Mouse (Mus musculus) adrenal gland, adult 18-20 months (tissue): ENCODE results near the gene Vmn1r183. TPM values are rescaled to one million over a fixed set of nuclear protein-coding genes. Genes with fewer than 3 reads are reported as not detected.
A peak's percentile ranks its signal among the peaks of the same experiment; 100 is the strongest.
"Not testable (repeated sequence)": the region's sequence is repeated elsewhere in the genome, so short reads cannot be mapped to it uniquely, and the experiment has no call there.

Source experiments
- DNase-seq, 2 experiments: peaks; one replicate each; pipeline ENCODE4 v3.0.0; 2021 to 2022; ENCODE audit warnings: low spot score in 2 of 2
- long read RNA-seq, 2 experiments: library from polyadenylated mRNA; stranded (forward); transcript quantifications; one replicate each; pipeline ENCODE4 v2.0.0; 2021
- total RNA-seq, 2 experiments: library from RNA; stranded (reverse); gene quantifications; 1 replicate in 1 of 2; 2 replicates in 1 of 2; pipeline ENCODE4 v1.2.3; 2021

The Vmn1r183 gene
- not detected for total RNA-seq
- long read RNA-seq, experiment 1: 0 reads
- long read RNA-seq, experiment 2: 0 reads

DNA sequence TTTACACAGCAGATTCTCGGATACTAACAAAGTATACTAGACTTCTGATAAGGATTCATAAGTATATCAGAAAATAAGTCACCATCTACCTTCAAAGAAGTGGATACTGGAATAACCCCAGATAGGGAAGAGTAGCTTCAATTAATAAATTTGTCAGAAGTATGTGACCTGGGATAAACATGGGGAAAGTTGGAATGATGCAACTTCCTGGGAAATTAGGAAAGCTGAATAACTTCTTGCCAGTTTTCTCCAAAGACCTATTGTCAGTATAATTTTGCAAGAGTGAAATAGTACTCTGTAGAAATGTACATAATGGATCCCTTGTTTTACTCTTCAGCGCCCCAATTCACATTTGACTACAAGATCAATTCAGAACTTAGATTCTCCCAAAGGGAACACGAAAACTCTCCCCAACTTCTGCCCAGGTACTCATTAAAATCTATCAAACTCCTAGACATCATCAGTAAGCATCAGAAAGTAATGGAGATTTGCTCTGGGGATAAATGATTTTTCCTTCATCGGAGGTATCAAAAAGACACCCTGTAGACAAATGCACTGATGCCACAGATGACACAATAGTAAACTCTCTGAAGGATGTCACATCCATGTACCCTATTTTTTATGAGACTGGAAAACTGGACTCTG, at the start of gene Vmn1r183:
Vmn1r183 (plus strand) TSS at position 595 of the 645 bp plus-strand sequence.
- DNase-seq: no peak

DNA sequence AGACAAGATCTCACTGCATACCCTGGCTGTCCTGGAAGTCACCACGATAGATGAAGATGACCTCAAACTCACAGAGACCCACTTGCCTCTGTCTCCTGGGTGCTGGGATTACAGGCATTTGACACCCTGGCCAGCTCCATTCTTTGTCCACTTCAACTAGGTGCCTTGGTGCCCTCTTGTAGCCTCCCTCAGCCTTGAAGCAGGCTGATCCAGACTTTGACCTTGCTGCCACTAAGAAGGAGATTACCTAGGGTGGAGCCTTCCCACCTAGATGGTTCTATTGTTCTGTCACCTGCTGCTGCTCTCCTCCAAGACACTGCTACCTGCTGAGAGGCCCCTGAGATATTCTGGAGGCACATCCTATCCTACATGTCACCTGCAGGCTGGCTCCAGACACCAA, 21.4 kb downstream of the Vmn1r183 start:
- not testable (repeated sequence) for DNase-seq

DNA sequence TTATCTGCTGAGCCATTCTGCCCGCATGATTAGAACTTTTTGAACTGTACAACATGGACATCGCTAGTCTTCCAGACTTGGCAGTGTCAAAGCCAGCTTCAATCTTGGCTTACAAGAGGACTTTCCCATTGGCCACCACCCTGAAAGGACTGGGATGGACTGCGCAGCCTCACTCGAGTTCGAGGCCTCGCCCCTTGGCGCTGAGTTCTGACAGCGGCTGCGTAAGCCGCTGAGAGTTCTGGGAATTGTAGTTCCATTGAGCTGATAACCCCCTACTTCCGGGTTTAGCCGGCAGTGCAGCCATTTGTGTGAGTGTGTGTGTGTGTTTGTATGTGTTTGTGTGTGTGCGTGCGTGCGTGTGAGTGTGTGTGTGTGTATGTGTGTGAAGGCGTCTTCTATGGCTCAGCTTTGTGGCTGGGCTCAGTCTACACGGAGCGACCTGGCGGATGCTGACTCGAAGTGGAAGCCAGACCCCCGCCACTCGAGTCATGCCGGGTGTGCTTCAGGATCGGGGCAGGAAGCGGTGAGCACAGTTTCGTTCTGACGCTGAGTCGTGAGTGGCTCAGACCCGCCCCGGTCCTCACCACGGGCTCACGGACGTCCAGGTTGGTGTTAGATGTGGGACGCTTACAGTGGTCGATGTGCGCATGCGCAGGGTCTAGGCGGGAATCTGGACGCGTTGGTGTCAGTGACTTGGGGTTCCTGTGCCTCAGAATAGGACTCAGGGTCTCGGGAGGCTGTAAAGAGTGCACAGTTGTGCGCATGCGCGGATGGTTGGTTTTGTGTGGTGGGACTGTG, 28.8 kb downstream of the Vmn1r183 start, which contains the start of gene Zfp180:
Zfp180 (plus strand) TSS at position 291 of the 798 bp plus-strand sequence.
- DNase-seq: peak; percentile 81 to 85

DNA sequence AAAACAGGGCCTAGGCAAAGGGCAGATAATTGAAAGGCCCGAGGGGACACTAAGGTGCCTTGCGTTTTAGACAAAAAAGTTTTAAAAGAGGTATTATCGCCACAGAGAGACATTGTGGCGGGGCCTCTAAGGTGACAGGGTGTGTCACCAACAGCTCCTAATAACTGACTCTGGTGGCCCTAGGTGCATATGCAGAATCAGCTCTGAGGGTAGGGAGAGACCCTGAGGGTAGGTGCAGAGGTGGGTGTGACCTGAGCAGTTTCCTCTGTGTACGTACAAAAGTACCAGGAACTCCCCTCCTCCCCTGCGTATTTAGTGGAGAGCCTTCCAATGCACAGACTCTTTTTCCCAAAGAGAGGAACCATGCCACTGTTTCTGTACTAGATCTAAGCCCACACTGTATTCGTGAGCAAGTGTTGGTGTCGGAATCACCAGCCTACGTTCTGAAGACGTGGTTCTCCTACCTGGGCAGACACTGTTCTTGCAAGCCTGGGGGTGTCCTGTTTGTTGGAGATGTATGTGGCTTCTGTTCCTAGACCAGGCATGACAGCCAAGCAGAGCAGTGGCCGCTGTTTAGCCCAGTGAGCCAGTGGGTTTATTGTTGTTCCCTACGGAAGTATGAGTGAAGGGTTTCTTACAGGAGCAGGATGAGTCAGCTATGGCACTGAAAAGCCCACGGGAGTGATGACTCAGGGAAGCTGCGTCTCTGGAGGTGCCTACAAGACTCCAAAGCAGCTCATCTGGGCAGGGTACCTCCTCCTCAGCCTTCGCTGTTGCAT, 29.6 kb downstream of the Vmn1r183 start:
- no peak for DNase-seq

DNA sequence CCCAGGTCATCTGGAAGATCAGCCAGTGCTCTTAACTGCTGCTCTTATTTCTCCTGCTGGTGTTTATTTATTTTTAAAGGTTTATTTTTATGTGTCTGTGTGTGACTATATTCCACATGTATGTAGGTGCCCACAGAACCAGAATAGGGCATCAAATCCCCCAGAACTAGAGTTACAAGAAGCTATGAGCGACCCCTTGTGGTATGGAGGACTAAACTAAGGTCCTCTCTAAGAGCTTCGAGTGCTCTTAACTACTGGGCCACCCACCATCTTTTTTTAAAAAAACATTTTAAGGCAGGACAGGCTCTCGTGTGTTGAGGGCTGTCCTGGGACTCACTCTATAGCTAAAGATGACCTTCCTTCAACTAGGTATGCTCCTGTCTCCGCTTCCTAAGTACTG, 33.8 kb downstream of the Vmn1r183 start:
- no peak for DNase-seq

DNA sequence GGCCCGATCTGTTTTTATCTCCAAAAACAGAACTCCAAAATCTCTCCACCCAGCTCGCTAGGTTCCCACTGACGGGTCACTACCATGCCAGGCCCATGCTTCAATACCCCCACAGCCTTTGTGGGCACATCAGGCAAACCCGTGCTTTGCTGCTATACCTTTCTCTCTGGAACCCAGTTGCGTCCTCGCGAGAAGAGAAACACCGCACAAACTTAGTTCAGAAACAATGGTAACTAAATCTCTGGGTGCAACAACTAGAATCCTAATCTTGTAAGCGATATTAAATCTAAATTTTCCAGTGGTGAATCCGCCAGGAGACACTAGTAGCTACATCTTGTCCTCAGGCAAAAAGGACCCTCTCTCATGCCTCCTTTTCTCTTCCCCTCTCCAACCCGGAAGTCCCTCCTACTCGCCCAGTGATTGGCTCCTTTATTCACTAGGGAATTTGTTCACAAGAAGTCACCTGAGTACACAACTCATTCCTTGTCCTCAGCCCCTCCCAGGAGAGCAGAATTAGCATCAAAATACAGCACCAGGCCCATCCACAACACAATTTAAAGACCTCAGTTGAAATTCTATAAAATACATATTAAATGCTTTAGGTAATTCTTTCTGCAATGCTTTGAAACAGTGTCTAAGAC, 34.6 kb downstream of the Vmn1r183 start:
- no peak for DNase-seq

DNA sequence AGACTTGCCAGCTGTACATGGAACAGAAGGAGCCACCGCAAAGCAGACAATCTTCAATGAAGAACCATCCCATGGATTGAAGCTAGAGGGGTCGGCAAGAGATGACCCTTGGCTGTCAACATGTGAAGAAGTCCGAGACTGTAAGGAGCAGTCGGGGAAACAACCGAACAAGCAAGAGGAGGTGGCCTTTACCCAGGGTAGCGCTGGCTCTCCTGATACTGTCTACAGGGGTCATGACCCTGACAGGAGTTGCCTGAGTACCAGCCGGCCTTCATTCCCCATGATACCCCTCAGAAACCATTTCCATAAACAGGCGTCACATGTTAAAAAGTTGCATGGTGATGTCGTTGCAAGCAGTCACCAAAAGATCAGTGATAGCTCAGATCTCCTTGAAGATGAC, 51.3 kb downstream of the Vmn1r183 start:
- no peak for DNase-seq

DNA sequence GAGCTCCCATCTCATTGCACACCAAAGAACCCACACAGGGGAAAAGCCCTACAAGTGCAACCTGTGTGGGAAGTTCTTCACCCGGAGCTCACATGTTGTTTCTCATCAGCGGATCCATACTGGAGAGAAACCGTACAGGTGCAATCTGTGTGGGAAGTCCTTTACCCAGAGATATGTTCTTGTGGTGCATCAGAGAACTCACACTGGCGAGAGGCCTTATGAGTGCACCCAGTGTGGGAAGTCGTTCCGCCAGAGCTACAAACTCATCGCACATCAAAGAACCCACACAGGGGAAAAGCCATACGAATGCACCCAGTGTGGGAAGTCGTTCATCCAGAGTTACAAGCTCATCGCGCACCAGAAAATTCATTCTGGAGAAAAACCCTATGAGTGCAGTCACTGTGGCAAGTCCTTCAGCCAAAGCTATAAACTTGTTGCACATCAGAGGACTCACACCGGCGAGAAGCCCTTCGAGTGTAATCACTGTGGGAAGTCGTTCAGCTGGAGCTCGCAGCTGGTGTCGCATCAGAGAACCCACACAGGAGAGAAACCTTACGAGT, 52.2 kb downstream of the Vmn1r183 start:
- no peak for DNase-seq

DNA sequence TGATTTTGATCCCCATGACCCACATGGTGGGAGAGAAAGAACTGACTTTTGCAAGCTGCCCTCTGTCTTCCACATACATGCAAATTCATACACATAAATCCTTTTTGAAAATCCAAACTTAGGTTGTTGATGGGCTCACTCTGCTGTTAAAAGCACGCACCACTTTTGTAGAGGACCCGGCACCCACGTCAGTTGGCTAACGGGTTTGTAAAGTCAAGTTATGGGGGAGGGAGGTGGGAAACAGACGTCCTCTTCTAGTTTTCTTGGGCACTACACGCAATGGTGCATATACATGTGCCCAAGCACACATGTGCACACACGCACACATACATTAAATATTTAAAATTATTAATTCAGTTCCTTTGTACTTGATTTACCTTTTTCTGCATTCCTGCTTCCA, 57.8 kb downstream of the Vmn1r183 start:
- DNase-seq: no peak

DNA sequence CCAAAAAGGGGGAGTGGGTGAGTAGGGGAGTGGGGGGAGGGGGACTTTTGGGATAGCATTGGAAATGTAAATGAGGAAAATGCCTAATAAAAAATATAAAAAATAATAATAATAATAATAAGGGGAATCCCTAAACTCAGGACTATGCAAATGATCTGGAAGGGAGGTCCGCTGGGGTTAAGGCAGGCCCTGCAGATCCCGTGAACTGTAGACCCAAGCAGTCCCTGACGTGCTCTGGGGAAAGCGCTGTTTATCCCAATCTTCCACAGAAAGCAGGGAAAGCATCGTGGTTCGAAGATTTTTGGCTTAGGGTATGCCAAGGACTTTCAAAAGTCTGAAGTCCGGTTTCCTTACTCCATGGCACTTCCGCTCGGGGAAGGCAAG, 58.7 kb downstream of the Vmn1r183 start:
- DNase-seq: peak; percentile 23 to 42

DNA sequence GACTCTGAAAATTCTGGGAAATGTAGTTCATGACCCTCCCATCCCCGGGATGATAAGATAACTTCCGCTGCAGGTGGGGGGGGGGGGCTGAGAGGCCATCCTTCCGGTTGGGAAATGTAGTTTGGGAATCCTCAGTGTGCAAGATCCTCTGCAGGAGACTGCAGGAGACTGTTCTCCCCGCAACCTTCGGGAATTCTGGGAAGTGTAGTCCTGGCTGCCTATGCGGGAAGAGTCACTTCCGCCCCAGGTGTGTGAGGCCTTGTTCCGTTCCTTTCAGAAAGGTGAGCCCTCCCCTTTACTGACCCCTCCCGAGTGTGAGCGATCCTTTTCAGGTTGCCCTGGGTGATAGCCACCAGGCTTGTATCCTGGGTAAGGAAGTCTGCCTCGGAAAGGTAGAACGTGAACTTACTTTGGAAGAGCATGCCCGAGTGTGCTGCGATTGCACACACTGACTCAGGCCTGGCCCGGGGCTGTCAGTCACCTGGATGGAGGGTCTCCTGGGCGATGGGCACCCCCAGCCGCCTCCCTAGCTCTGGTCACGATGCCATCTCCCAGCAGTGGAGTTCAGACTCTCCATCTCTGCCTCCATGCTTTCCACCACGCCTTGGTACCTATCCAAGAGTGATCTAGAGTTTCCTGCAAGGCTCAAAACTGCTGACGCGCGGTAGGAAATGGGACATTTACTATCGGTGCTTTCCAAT, 59.3 kb downstream of the Vmn1r183 start, which contains the start of gene Zfp112:
Zfp112 (plus strand) TSS at position 159 of the 701 bp plus-strand sequence.
- peak; percentile 58 to 60 for DNase-seq

DNA sequence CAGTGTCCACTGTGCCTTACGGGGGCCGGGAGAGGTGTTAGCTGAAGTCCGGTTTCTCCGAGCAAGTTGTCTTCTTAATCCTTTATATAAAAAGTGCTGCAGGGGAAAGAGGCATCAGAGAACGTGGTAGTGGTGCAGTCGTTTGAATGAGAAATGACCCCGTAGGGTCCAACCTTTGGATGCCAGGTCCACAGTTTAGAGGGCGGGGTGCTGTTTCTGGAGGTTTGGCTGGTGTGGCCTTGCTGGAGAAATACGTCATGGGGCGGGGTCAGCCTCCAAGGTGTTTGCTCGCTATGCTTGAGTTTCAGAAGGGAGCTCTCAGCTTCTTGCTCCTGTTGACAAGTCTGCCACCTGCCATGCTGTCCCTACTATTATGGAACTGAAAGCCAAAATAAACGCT, 59.9 kb downstream of the Vmn1r183 start:
- DNase-seq: peak; percentile 57

Other genes with a start within 250 kb of the Vmn1r183 start
- not detected for gene Vmn1r175, start 242.6 kb upstream of the Vmn1r183 start, total RNA-seq
- not detected for gene Vmn1r176, start 215.9 kb upstream of the Vmn1r183 start, total RNA-seq
- not detected for gene Vmn1r177, start 186.8 kb upstream of the Vmn1r183 start, total RNA-seq
- not detected for gene Vmn1r178, start 161.2 kb upstream of the Vmn1r183 start, total RNA-seq
- not detected for gene Vmn1r179, start 126.3 kb upstream of the Vmn1r183 start, total RNA-seq
- gene Vmn1r180, start 102.6 kb upstream of the Vmn1r183 start, total RNA-seq: not detected
- gene Vmn1r181, start 78.6 kb upstream of the Vmn1r183 start, total RNA-seq: not detected
- gene V1rd19, start 51.6 kb upstream of the Vmn1r183 start, total RNA-seq: not detected
- gene Zfp180, start 28.7 kb downstream of the Vmn1r183 start, total RNA-seq: 10 to 100 TPM; 23.3 to 32.2 TPM
- 1 to 10 TPM; 3.3 to 4.1 TPM for gene Zfp112, start 59.1 kb downstream of the Vmn1r183 start, total RNA-seq
- gene Zfp235, start 80.9 kb downstream of the Vmn1r183 start, total RNA-seq: 10 to 100 TPM in 1 of 2 experiments, 1 to 10 TPM in 1; 8.7 to 10.0 TPM
- gene Zfp114, start 121.8 kb downstream of the Vmn1r183 start, total RNA-seq: under 1 TPM in 1 of 2 experiments, not detected in 1; 0.19 TPM
- 1 to 10 TPM; 7.2 to 8.2 TPM for gene Zfp111, start 158.2 kb downstream of the Vmn1r183 start, total RNA-seq
- 1 to 10 TPM; 3.1 to 3.2 TPM for gene Zfp109, start 184.3 kb downstream of the Vmn1r183 start, total RNA-seq
- gene Zfp108, start 201.5 kb downstream of the Vmn1r183 start, total RNA-seq: 1 to 10 TPM; 2.1 to 2.9 TPM
- gene Zfp93, start 217.2 kb downstream of the Vmn1r183 start, total RNA-seq: 1 to 10 TPM; 3.1 to 4.5 TPM
- 1 to 10 TPM; 6.9 to 7.0 TPM for gene Zfp61, start 248.0 kb downstream of the Vmn1r183 start, total RNA-seq